In the genomic region with DNA sequence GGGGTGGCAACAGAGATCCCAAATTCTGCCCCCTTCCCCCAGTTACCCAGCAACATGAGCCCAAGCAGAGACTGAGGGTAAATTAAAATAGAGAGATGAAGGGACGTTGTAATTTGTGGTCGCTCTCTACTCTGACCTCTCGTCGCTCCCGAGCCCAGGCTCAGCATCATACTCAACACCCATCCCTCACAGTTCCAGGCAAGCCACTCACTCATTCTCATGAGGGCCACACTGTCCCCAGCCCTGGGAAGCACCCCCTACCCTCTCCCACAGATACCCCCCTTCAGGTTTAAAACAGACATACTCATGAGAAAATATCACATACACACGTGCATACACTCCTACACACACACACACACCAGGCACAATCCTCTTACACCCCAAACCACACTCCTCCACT, we compare ENCODE assay signal across 24 mouse cellular contexts.
"Had no signal": no experiment of that assay in that cellular context is flagged by ENCODE, and none has a peak within 500 bp of the region (broad histone marks: within the 10 kb centered on the region; RNA-seq: fewer than 3 reads in every experiment).

No protein-coding gene starts in this region.

- H3K4me2 ChIP-seq: heart, embryonic 11.5 days; heart, embryonic 13.5 days; heart, embryonic 15.5 days; hindbrain, embryonic 13.5 days; hindbrain, embryonic 15.5 days; kidney, embryonic 15.5 days; limb, embryonic 12.5 days; liver, embryonic 11.5 days; liver, embryonic 13.5 days; liver, embryonic 15.5 days had no signal

- H3K27ac ChIP-seq: gastrocnemius, adult 2 months; heart, adult 2 months; heart, embryonic 13.5 days; heart, embryonic 15.5 days; hindbrain, embryonic 13.5 days; hindbrain, embryonic 15.5 days; hindbrain, postnatal 0 days; kidney, embryonic 15.5 days; layer of hippocampus, adult 2 months; left cerebral cortex, adult 2 months; limb, embryonic 12.5 days; liver, embryonic 13.5 days; liver, embryonic 15.5 days had no signal

- H3K4me1 ChIP-seq: heart, embryonic 13.5 days; heart, embryonic 15.5 days; hindbrain, embryonic 13.5 days; hindbrain, embryonic 15.5 days; kidney, embryonic 15.5 days; limb, embryonic 12.5 days; liver, embryonic 13.5 days; liver, embryonic 15.5 days had no signal

- H3K9ac ChIP-seq: heart, embryonic 13.5 days; heart, embryonic 15.5 days; hindbrain, embryonic 13.5 days; hindbrain, embryonic 15.5 days; kidney, embryonic 15.5 days; limb, embryonic 12.5 days; liver, embryonic 13.5 days; liver, embryonic 15.5 days had no signal

- H3K36me3 ChIP-seq: heart, embryonic 13.5 days; heart, embryonic 15.5 days; hindbrain, embryonic 13.5 days; hindbrain, embryonic 15.5 days; kidney, embryonic 15.5 days; limb, embryonic 10.5 days; limb, embryonic 12.5 days; liver, embryonic 13.5 days; liver, embryonic 15.5 days had no signal

- DNase-seq: gastrocnemius, adult 2 months; gastrocnemius, postnatal 10 days; gastrocnemius, postnatal 25 days; heart, adult 11 months; heart, adult 2 months; heart, postnatal 14 days; heart, postnatal 36 days; kidney, postnatal 10 days; kidney, postnatal 4 days; liver; liver, embryonic 13.5 days had no signal

- H3K9me3 ChIP-seq: heart, embryonic 13.5 days; heart, embryonic 15.5 days; hindbrain, embryonic 15.5 days; kidney, embryonic 15.5 days; limb, embryonic 10.5 days; liver, embryonic 13.5 days; liver, embryonic 15.5 days had no signal

- H3K27me3 ChIP-seq: heart, embryonic 15.5 days; hindbrain, embryonic 13.5 days; hindbrain, embryonic 15.5 days; kidney, embryonic 15.5 days; limb, embryonic 12.5 days; liver, embryonic 13.5 days; liver, embryonic 15.5 days had no signal

- ATAC-seq: hindbrain, postnatal 0 days had no signal

- H3K4me3 ChIP-seq: gastrocnemius, adult 2 months; heart, adult 2 months; heart, embryonic 13.5 days; heart, embryonic 15.5 days; hindbrain, embryonic 13.5 days; hindbrain, embryonic 15.5 days; kidney, embryonic 15.5 days; layer of hippocampus, adult 2 months; left cerebral cortex, adult 2 months; limb, embryonic 10.5 days; limb, embryonic 12.5 days; liver, embryonic 13.5 days; liver, embryonic 15.5 days had no signal
